Comparison of ENCODE assay signal across 8 mouse cellular contexts in genomic region chr9:62435613-62436318, GRCm38 (mm10).
DNase-seq lines count a peak whose midpoint lies in the region; ATAC-seq and TF ChIP-seq lines count a peak whose summit lies in the region.

No protein-coding gene starts in this region.

- no peak for TF ChIP-seq POLR2A in cortical plate, adult 2 months (IDR thresholded peaks at IDR 0.05; ENCODE audit: extremely low read depth, insufficient read depth, low read length)

- H3K27me3 ChIP-seq in hindbrain, embryonic 16.5 days (replicated peaks; ENCODE audit: control insufficient read depth, insufficient read depth, low read length), result no peaks in the 10 kb centered on the region
- H3K27me3 ChIP-seq in midbrain, embryonic 16.5 days (ENCODE audit: control insufficient read depth, insufficient read depth, low read depth, low read length), result no peaks in the 10 kb centered on the region

- ATAC-seq in hindbrain, embryonic 16.5 days, result peak; percentile 57; the same call in 1 of the 2 replicates
- ATAC-seq in midbrain, embryonic 16.5 days, result peak; percentile 71; the same call in 1 of the 2 replicates
- ATAC-seq in monocyte, adult 5-6 weeks (replicated peaks; ENCODE audit: insufficient number of reproducible peaks, low FRiP score, low TSS enrichment, poor library complexity, severe bottlenecking), result no peak

- peak; percentile 61 for DNase-seq in layer of hippocampus, adult 11-12 months (ENCODE audit: low spot score)
- DNase-seq in layer of hippocampus, adult 9-10 months (ENCODE audit: low spot score), result no peak
- peak; percentile 79 for DNase-seq in gastrocnemius, postnatal 25 days
- DNase-seq in liver, result peak; percentile 71

- TF ChIP-seq CTCF in cortical plate, adult 2 months (IDR thresholded peaks at IDR 0.05; ENCODE audit: extremely low read depth, insufficient read depth, low read length), result no peak

- 2% methylated on average over 12 of the region's 12 CpGs for WGBS in hindbrain, embryonic 16.5 days
- 5% methylated on average over 10 of the region's 12 CpGs for WGBS in midbrain, embryonic 16.5 days

- peak overlapping the region; percentile 47 for H3K27ac ChIP-seq in cortical plate, adult 2 months (ENCODE audit: insufficient read depth, low read length)
- H3K27ac ChIP-seq in hindbrain, embryonic 16.5 days (ENCODE audit: low read depth, low read length), result peak overlapping the region; percentile 68
- H3K27ac ChIP-seq in midbrain, embryonic 16.5 days (ENCODE audit: low read length), result peak overlapping the region; percentile 58; the same call in 1 of the 2 replicates

- H3K4me1 ChIP-seq in cortical plate, adult 2 months (ENCODE audit: control insufficient read depth, insufficient read depth, low read length), result peaks cover 14% of the 10 kb centered on the region
- peaks cover 24% of the 10 kb centered on the region for H3K4me1 ChIP-seq in hindbrain, embryonic 16.5 days (ENCODE audit: control insufficient read depth, insufficient read depth, low read depth, low read length)
- H3K4me1 ChIP-seq in midbrain, embryonic 16.5 days (ENCODE audit: control insufficient read depth, insufficient read depth, low read length), result peaks cover 13% of the 10 kb centered on the region

- peak overlapping the region; percentile 25; the same call in 1 of the 2 replicates for H3K4me2 ChIP-seq in hindbrain, embryonic 16.5 days (ENCODE audit: low read length)
- H3K4me2 ChIP-seq in midbrain, embryonic 16.5 days (ENCODE audit: low read length), result no peak overlapping the region; the same call in 1 of the 2 replicates

- H3K4me3 ChIP-seq in cortical plate, adult 2 months (ENCODE audit: insufficient read depth, low read length), result no peak overlapping the region
- H3K4me3 ChIP-seq in hindbrain, embryonic 16.5 days (ENCODE audit: low read length), result no peak overlapping the region; the same call in 1 of the 2 replicates
- no peak overlapping the region for H3K4me3 ChIP-seq in midbrain, embryonic 16.5 days (ENCODE audit: low read depth, low read length)

- peaks cover 5% of the 10 kb centered on the region for H3K36me3 ChIP-seq in hindbrain, embryonic 16.5 days (ENCODE audit: control insufficient read depth, insufficient read depth, low read length)
- H3K36me3 ChIP-seq in midbrain, embryonic 16.5 days (ENCODE audit: control insufficient read depth, insufficient read depth, low read length), result peaks cover 3% of the 10 kb centered on the region

- H3K9me3 ChIP-seq in hindbrain, embryonic 16.5 days (ENCODE audit: control insufficient read depth, low read length), result no peaks in the 10 kb centered on the region
- no peaks in the 10 kb centered on the region for H3K9me3 ChIP-seq in midbrain, embryonic 16.5 days (replicated peaks; ENCODE audit: control insufficient read depth, low read length, poor library complexity, severe bottlenecking)

- H3K9ac ChIP-seq in hindbrain, embryonic 16.5 days (ENCODE audit: low read depth, low read length), result no peak overlapping the region; the same call in 1 of the 2 replicates
- no peak overlapping the region for H3K9ac ChIP-seq in midbrain, embryonic 16.5 days (ENCODE audit: low read depth, low read length)
